Mouse (Mus musculus): ENCODE data around the gene Cog6. TPM values are rescaled to one million over a fixed set of nuclear protein-coding genes. Genes with fewer than 3 reads are reported as not detected.

Cog6 gene
- total RNA-seq (2021) = 10 to 100 TPM; 52.4 to 54.1 TPM

GRCm38 (mm10) chr3:53016436-53017340 lies at the start of gene Cog6:
Gene Cog6, minus strand, starts transcription at chr3:53017237.
- intact Hi-C loops (cut with DNase I) = loop anchor here (10.0 kb wide), 1 partner anchor 1462 kb away; no protein-coding TSS in a partner anchor
- peak; percentile 87 to 88 for DNase-seq

- intact Hi-C loops (cut with DNase I) = no loop called here
- DNase-seq = no peak
Measured at GRCm38 (mm10) chr3:53066095-53066372, 49.0 kb upstream of the Cog6 start.

GRCm38 (mm10) chr3:53065267-53066094 lies 48.4 kb upstream of the Cog6 start:
- intact Hi-C loops (cut with DNase I) = no loop called here
- no peak for DNase-seq

- DNase-seq = peak; percentile 60 to 69
- intact Hi-C loops (cut with DNase I) = no loop called here
Measured at GRCm38 (mm10) chr3:53063423-53064147, 46.5 kb upstream of the Cog6 start.

- no peak for DNase-seq
- intact Hi-C loops (cut with DNase I) = no loop called here
Measured at GRCm38 (mm10) chr3:53059959-53060358, 42.9 kb upstream of the Cog6 start.

GRCm38 (mm10) chr3:53056430-53056829 lies 39.4 kb upstream of the Cog6 start:
- no peak for DNase-seq
- intact Hi-C loops (cut with DNase I) = loop anchor here (2.0 kb wide), 1 partner anchor 14 kb away; no protein-coding TSS in a partner anchor

GRCm38 (mm10) chr3:53052385-53052784 lies 35.3 kb upstream of the Cog6 start:
- intact Hi-C loops (cut with DNase I) = no loop called here

GRCm38 (mm10) chr3:53046371-53046770 lies 29.3 kb upstream of the Cog6 start:
- DNase-seq = no peak
- intact Hi-C loops (cut with DNase I) = no loop called here

More at GRCm38 (mm10) chr3:53052385-53052784, 35.3 kb upstream of the Cog6 start:
- no peak for DNase-seq

- intact Hi-C loops (cut with DNase I) = no loop called here
- no peak for DNase-seq
Measured at GRCm38 (mm10) chr3:53045697-53046096, 28.7 kb upstream of the Cog6 start.

GRCm38 (mm10) chr3:53044682-53045299 lies 27.8 kb upstream of the Cog6 start:
- intact Hi-C loops (cut with DNase I) = loop anchor here (5.0 kb wide), 4 partner anchors 43 to 203 kb away; no protein-coding TSS in a partner anchor
- no peak for DNase-seq

GRCm38 (mm10) chr3:53044238-53044637 lies 27.2 kb upstream of the Cog6 start:
- intact Hi-C loops (cut with DNase I) = loop anchor here (5.0 kb wide), 4 partner anchors 43 to 203 kb away; no protein-coding TSS in a partner anchor
- peak; percentile 59 to 65 for DNase-seq

GRCm38 (mm10) chr3:53043206-53043780 lies 26.3 kb upstream of the Cog6 start:
- no peak for DNase-seq
- intact Hi-C loops (cut with DNase I) = loop anchor here (2.0 to 5.0 kb wide), 5 partner anchors 14 to 204 kb away; no protein-coding TSS in a partner anchor

- DNase-seq = no peak
- intact Hi-C loops (cut with DNase I) = loop anchor here (2.0 to 5.0 kb wide), 5 partner anchors 15 to 205 kb away; no protein-coding TSS in a partner anchor
Measured at GRCm38 (mm10) chr3:53042240-53042567, 25.2 kb upstream of the Cog6 start.

GRCm38 (mm10) chr3:53041411-53042239 lies 24.6 kb upstream of the Cog6 start, which contains the start of gene Lhfp:
Gene Lhfp, plus strand, starts transcription at chr3:53041528.
- DNase-seq = peak; percentile 86 to 89
- intact Hi-C loops (cut with DNase I) = loop anchor here (2.0 to 5.0 kb wide), 5 partner anchors 15 to 206 kb away; no protein-coding TSS in a partner anchor

- intact Hi-C loops (cut with DNase I) = loop anchor here (5.0 kb wide), 4 partner anchors 46 to 206 kb away; no protein-coding TSS in a partner anchor
- peak; percentile 54 to 67 for DNase-seq
Measured at GRCm38 (mm10) chr3:53040593-53041410, 23.8 kb upstream of the Cog6 start.

GRCm38 (mm10) chr3:53039746-53040145 lies 22.7 kb upstream of the Cog6 start:
- DNase-seq = no peak
- intact Hi-C loops (cut with DNase I) = loop anchor here (5.0 kb wide), 4 partner anchors 48 to 208 kb away; no protein-coding TSS in a partner anchor

GRCm38 (mm10) chr3:53038913-53039312 lies 21.9 kb upstream of the Cog6 start:
- DNase-seq = no peak
- intact Hi-C loops (cut with DNase I) = no loop called here

- intact Hi-C loops (cut with DNase I) = no loop called here
- no peak for DNase-seq
Measured at GRCm38 (mm10) chr3:53036941-53037340, 19.9 kb upstream of the Cog6 start.

Measured in heart, postnatal 10 days (tissue).